Mouse (Mus musculus) lung, postnatal 0 days (tissue): ENCODE data around the gene Gm3696.
"Not testable (repeated sequence)": the region's sequence is repeated elsewhere in the genome, so short reads cannot be mapped to it uniquely, and the experiment has no call there.

Experiments
- CTCF ChIP-seq: IDR thresholded peaks from 2 replicates; pipeline ENCODE4 v1.5.1; 2016; ENCODE audit warnings: antibody characterized with exemption, mild to moderate bottlenecking
- EP300 ChIP-seq: IDR thresholded peaks from 2 replicates; pipeline ENCODE4 v1.6.1; 2016; ENCODE audit warnings: antibody characterized with exemption, mild to moderate bottlenecking, control low read depth

DNA sequence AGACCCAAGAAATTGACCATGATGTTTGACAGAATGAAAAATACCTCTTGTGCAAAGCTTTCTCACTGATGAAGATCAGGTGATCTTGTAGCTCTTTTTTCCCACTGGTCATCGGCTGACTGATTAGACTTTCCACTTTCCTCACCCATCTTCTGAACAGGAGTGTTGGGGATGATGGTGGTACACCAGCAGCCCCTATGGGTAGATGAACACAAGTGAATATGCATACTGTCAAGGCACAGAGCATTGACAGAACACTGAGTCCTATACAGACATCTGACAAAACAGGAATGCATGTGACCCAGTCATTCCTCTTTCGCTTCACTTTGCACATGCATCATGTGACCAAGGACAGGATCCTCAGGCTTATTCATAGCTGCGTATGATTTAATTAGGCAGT lies at the start of gene Gm3696:
- TF ChIP-seq CTCF, EP300: not testable (repeated sequence)
